Mouse (Mus musculus) cerebellum, adult 2 months (tissue): Measurements from ENCODE around the gene Twnk.

Experiments used
- CTCF ChIP-seq: fragments of 200-500 bp; IDR thresholded peaks from 2 replicates; pipeline ENCODE4 v1.5.1; 2011; ENCODE audit warnings: low read depth, mild to moderate bottlenecking, control low read depth, low read length, moderate library complexity, borderline replicate concordance; ENCODE audit not compliant: insufficient read depth
- POLR2A ChIP-seq: fragments of 200-500 bp; IDR thresholded peaks from 2 replicates; pipeline ENCODE4 v1.6.1; 2011; ENCODE audit warnings: low read length, control low read depth, borderline replicate concordance; ENCODE audit not compliant: insufficient read depth

DNA sequence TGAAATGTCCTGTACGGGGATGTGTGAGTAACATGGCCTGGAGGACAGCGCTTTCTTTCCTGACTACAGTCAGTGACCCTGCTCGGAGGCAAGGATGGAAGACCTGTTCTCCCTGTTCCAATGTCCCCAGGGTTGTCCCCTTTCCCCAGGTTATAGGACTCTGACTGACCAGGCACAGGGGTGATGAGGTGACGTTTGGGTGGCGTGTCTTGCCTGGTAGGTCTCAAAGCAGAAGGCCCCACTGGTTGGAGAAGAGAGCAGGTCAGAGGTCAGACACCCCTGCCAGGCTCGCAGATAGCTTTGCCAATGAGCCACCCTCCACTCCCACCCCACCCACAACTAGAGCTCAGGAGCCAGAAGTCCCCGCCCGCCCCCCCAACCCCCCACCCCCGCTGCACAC lies 24.1 kb downstream of the Twnk start:
- TF ChIP-seq CTCF (no peak), POLR2A (no peak)
